In genomic region chr12:54532062-54532461, GRCm38 (mm10) we compare ENCODE assay signal across 23 mouse cellular contexts.
DNase-seq lines count a peak whose midpoint lies in the region; ATAC-seq and TF ChIP-seq lines count a peak whose summit lies in the region.
"Had no signal": no experiment of that assay in that cellular context is flagged by ENCODE, and none has a peak within 500 bp of the region (broad histone marks: within the 10 kb centered on the region; RNA-seq: fewer than 3 reads in every experiment).

No protein-coding gene starts in this region.

- no peaks in the 10 kb centered on the region for H3K9me3 ChIP-seq in intestine, embryonic 16.5 days (ENCODE audit: control insufficient read depth, low read length)
- no peaks in the 10 kb centered on the region for H3K9me3 ChIP-seq in forebrain, postnatal 0 days (ENCODE audit: low read length)
- H3K9me3 ChIP-seq: embryonic facial prominence, embryonic 10.5 days; embryonic facial prominence, embryonic 12.5 days; forebrain, embryonic 13.5 days; forebrain, embryonic 15.5 days had no signal

- peak; percentile 76 for DNase-seq in heart, adult 11 months
- DNase-seq in heart, postnatal 25 days (ENCODE audit: low spot score): no peak
- no peak for DNase-seq in forebrain, postnatal 0 days
- DNase-seq in spleen, postnatal 36 days (ENCODE audit: low spot score in 2 of 2): no peak
- DNase-seq: adrenal gland, adult 8-10 months; adrenal gland, postnatal 14 days; adrenal gland, postnatal 36 days; B cell, adult 2 months; cerebellum, adult 11-12 months; cerebellum, adult 2 months; cerebellum, adult 9-10 months; cerebellum, postnatal 10 days; cerebellum, postnatal 25 days had no signal

- H3K27ac ChIP-seq in intestine, embryonic 16.5 days (ENCODE audit: low read length): no peak overlapping the region
- no peak overlapping the region for H3K27ac ChIP-seq in forebrain, postnatal 0 days (ENCODE audit: low read depth, low read length)
- H3K27ac ChIP-seq: embryonic facial prominence, embryonic 10.5 days; embryonic facial prominence, embryonic 12.5 days; forebrain, embryonic 13.5 days; forebrain, embryonic 15.5 days had no signal

- H3K4me2 ChIP-seq in intestine, embryonic 16.5 days (ENCODE audit: low read depth, low read length): no peak overlapping the region
- no peak overlapping the region for H3K4me2 ChIP-seq in forebrain, postnatal 0 days (ENCODE audit: low read depth)
- H3K4me2 ChIP-seq: embryonic facial prominence, embryonic 12.5 days; forebrain, embryonic 13.5 days; forebrain, embryonic 15.5 days had no signal

- intact Hi-C loops in heart, postnatal 25 days (cut with DNase I): no loop called here

- ATAC-seq in intestine, embryonic 16.5 days: peak; percentile 61
- ATAC-seq in forebrain, postnatal 0 days: no peak
- ATAC-seq: activated CD4-positive, CD25-positive, alpha-beta regulatory T cell, adult 4 months; CD4-positive, CD25-positive, alpha-beta regulatory T cell, adult 4 months; forebrain, embryonic 13.5 days; forebrain, embryonic 15.5 days; Patski had no signal

- TF ChIP-seq CTCF in forebrain, postnatal 0 days (IDR thresholded peaks at IDR 0.05; ENCODE audit: low read depth): no peak

- H3K9ac ChIP-seq in intestine, embryonic 16.5 days (ENCODE audit: low read depth, low read length): no peak overlapping the region
- H3K9ac ChIP-seq in forebrain, postnatal 0 days: no peak overlapping the region
- H3K9ac ChIP-seq: embryonic facial prominence, embryonic 12.5 days; forebrain, embryonic 13.5 days; forebrain, embryonic 15.5 days had no signal

- peaks cover under 1% of the 10 kb centered on the region; the same call in 1 of the 2 replicates for H3K4me1 ChIP-seq in intestine, embryonic 16.5 days (ENCODE audit: control insufficient read depth, insufficient read depth, low read length)
- no peaks in the 10 kb centered on the region for H3K4me1 ChIP-seq in forebrain, postnatal 0 days (ENCODE audit: insufficient read depth)

- no peak overlapping the region for H3K4me3 ChIP-seq in intestine, embryonic 16.5 days (ENCODE audit: low read length)
- no peak overlapping the region for H3K4me3 ChIP-seq in forebrain, postnatal 0 days (ENCODE audit: low read depth, low read length)
- H3K4me3 ChIP-seq: embryonic facial prominence, embryonic 10.5 days; embryonic facial prominence, embryonic 12.5 days; forebrain, embryonic 13.5 days; forebrain, embryonic 15.5 days had no signal

- H3K36me3 ChIP-seq in intestine, embryonic 16.5 days (ENCODE audit: control insufficient read depth, insufficient read depth, low read length): no peaks in the 10 kb centered on the region
- H3K36me3 ChIP-seq in forebrain, postnatal 0 days (ENCODE audit: insufficient read depth): no peaks in the 10 kb centered on the region
- H3K36me3 ChIP-seq: embryonic facial prominence, embryonic 10.5 days; embryonic facial prominence, embryonic 12.5 days; forebrain, embryonic 15.5 days; G1E had no signal

- WGBS in intestine, embryonic 16.5 days: 78% methylated on average over 8 of the region's 8 CpGs
- WGBS in forebrain, postnatal 0 days: 92% methylated on average over 8 of the region's 8 CpGs

- H3K27me3 ChIP-seq in intestine, embryonic 16.5 days (replicated peaks; ENCODE audit: control insufficient read depth, insufficient read depth, low read length): no peaks in the 10 kb centered on the region
- no peaks in the 10 kb centered on the region for H3K27me3 ChIP-seq in forebrain, postnatal 0 days (ENCODE audit: insufficient read depth, low read length)
- H3K27me3 ChIP-seq: CH12.LX; embryonic facial prominence, embryonic 12.5 days; forebrain, embryonic 13.5 days; forebrain, embryonic 15.5 days; Patski had no signal
